Mouse (Mus musculus): Measurements from ENCODE around the gene Cntn5.

- TF ChIP-seq CTCF (IDR thresholded peaks at IDR 0.05; ENCODE audit: borderline replicate concordance, insufficient read depth, low read length) (no peak), POLR2A (IDR thresholded peaks at IDR 0.05; ENCODE audit: low read depth, low read length) (no peak)
Observed at GRCm38 (mm10) chr9:10668676-10669075, 235.9 kb downstream of the Cntn5 start.
